Mouse (Mus musculus) liver, postnatal 0 days (tissue): ENCODE data around the gene Zdhhc19. TPM values are rescaled to one million over a fixed set of nuclear protein-coding genes. Genes with fewer than 3 reads are reported as not detected.
A peak's percentile ranks its signal among the peaks of the same experiment; 100 is the strongest.

Experiments
- ATAC-seq: fragments of 200-750 bp; cut with Nextera tagmentation; 2 replicates; pipeline ENCODE4 v1.8.0; 2017; ENCODE audit warnings: mild to moderate bottlenecking, moderate library complexity
- DNase-seq: peaks from one replicate; pipeline ENCODE4 v3.0.0-alpha.2; 2016
- H3K27ac ChIP-seq: fragments of 300-500 bp; sonication (generic); 2 replicates; pipeline ENCODE4 v1.5.1; 2014; ENCODE audit warnings: antibody characterized with exemption, moderate library complexity, mild to moderate bottlenecking, low read depth
- H3K27me3 ChIP-seq: fragments of 300-500 bp; sonication (generic); 2 replicates; pipeline ENCODE4 v1.6.1; 2014; ENCODE audit warnings: low read length, control low read depth, mixed read lengths; ENCODE audit not compliant: insufficient read depth
- H3K36me3 ChIP-seq: fragments of 300-500 bp; sonication (generic); replicated peaks from 2 replicates; pipeline ENCODE4 v1.6.1; 2014; ENCODE audit warnings: mild to moderate bottlenecking, control low read depth, low read length, moderate library complexity, mixed read lengths; ENCODE audit not compliant: insufficient read depth
- H3K4me1 ChIP-seq: fragments of 300-500 bp; sonication (generic); 2 replicates; pipeline ENCODE4 v1.6.1; 2014; ENCODE audit warnings: antibody characterized with exemption, mild to moderate bottlenecking, control low read depth; ENCODE audit not compliant: insufficient read depth
- H3K4me2 ChIP-seq: fragments of 300-500 bp; sonication (generic); 2 replicates; pipeline ENCODE4 v1.6.1; 2014; ENCODE audit warnings: low read depth, mild to moderate bottlenecking, low read length, moderate library complexity, mixed read lengths
- H3K4me3 ChIP-seq: fragments of 300-500 bp; sonication (generic); 2 replicates; pipeline ENCODE4 v1.5.1; 2014; ENCODE audit warnings: low read depth, low read length
- H3K9ac ChIP-seq: fragments of 300-500 bp; sonication (generic); replicated peaks from 2 replicates; pipeline ENCODE4 v1.6.1; 2014; ENCODE audit warnings: mild to moderate bottlenecking, moderate library complexity
- H3K9me3 ChIP-seq: fragments of 300-500 bp; sonication (generic); 2 replicates; pipeline ENCODE4 v1.6.1; 2016; ENCODE audit warnings: mild to moderate bottlenecking, control low read depth, low read length, mixed read lengths
- CTCF ChIP-seq: sonication (generic); IDR thresholded peaks from 2 replicates; pipeline ENCODE4 v1.5.1; 2016; ENCODE audit warnings: antibody characterized with exemption, low read depth
- EP300 ChIP-seq: IDR thresholded peaks from 2 replicates; pipeline ENCODE4 v1.6.1; 2016; ENCODE audit warnings: antibody characterized with exemption, low read depth, mild to moderate bottlenecking
- WGBS: fragments of 180-500 bp; shearing (Covaris S2); extraction: QIAGEN DNeasy Blood & Tissue Kit; methylation state at CpG from one replicate; pipeline ENCODE4 v1.1.7; 2014; ENCODE audit not compliant: insufficient replicate concordance; 5-methylcytosine and 5-hydroxymethylcytosine counted together
- polyA plus RNA-seq: library from polyadenylated mRNA; unstranded; fragments of >200 nt; fragmentation: Nextera tagmentation; extraction: Ambion mirVana; gene quantifications from 2 replicates; pipeline ENCODE4 v1.2.1, GENCODE M21; 2015

The Zdhhc19 gene
- polyA plus RNA-seq, 1 experiment from 2014 or later = not detected

DNA sequence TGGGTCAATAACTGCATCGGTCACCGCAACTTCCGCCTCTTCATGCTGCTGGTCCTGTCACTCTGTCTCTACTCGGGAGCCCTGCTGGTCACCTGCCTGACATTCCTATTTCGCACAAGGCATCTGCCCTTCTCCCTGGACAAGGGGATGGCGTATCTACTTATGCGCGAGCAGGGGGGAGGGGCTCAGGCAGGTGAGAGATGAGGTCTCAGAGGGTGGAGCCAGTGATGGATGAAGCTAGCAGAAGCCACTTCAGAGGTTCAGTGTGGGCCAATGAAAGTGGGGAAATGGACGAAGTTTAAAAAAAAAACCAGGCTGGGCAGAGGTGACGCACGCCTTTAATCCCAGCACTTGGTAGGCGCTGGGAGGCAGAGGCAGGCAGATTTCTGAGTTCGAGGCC is 2.9 kb downstream of the Zdhhc19 start:
- Histone ChIP-seq H3K27me3 (no peaks in the 10 kb centered on the region), H3K4me1 (peaks cover 3% of the 10 kb centered on the region; the same call in 1 of the 2 replicates), H3K36me3 (no peaks in the 10 kb centered on the region), H3K4me3 (no peak overlapping the region), H3K9me3 (no peaks in the 10 kb centered on the region), H3K9ac (no peak overlapping the region), H3K4me2 (no peak overlapping the region), H3K27ac (no peak overlapping the region)
- 0 out of 2 replicates have a peak, but pooled peaks have one; percentile 16 for ATAC-seq
- no peak for DNase-seq
- no peak for TF ChIP-seq EP300
- no peak for TF ChIP-seq CTCF
- WGBS = 55% methylated on average over 13 of the region's 13 CpGs

DNA sequence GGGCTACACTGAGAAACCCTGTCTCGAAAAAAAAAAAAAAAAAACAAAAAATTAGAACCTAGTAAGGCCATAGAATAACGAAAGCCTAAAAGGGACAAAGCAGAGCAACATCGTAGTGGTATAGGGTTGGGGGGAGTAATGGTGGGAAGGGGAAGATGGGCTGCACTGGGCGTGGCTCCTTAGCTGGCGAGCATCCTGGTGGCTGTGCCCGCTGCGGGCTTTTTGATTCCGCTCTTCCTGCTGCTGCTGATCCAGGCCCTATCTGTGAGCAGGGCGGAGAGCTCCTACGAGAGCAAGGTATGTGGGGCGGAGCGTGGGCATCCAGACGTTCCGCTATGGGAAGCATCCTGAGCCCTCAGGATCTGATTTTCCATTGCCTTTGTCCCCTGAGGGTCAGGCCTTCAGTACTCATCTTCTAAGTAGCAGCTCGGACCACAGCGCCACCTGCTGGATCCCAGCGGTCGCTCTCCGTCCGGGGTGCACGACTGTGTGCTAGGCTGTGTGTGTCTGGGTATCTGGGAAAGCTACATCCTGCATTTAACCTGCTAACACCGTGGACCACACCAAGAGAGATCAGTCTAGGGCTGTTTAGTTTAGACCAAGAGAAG is 3.5 kb downstream of the Zdhhc19 start:
- peaks cover 3% of the 10 kb centered on the region; the same call in 1 of the 2 replicates for H3K4me1 ChIP-seq
- no peak overlapping the region for H3K9ac ChIP-seq
- 13% methylated on average over 22 of the region's 22 CpGs for WGBS
- ATAC-seq (peak; percentile 85), DNase-seq (peak; percentile 91)
- H3K27ac ChIP-seq = no peak overlapping the region
- H3K36me3 ChIP-seq = no peaks in the 10 kb centered on the region
- H3K9me3 ChIP-seq = no peaks in the 10 kb centered on the region
- peak; percentile 99 for TF ChIP-seq CTCF
- no peak for TF ChIP-seq EP300
- H3K4me3 ChIP-seq = no peak overlapping the region
- H3K27me3 ChIP-seq = no peaks in the 10 kb centered on the region
- H3K4me2 ChIP-seq = peak overlapping the region; percentile 62

DNA sequence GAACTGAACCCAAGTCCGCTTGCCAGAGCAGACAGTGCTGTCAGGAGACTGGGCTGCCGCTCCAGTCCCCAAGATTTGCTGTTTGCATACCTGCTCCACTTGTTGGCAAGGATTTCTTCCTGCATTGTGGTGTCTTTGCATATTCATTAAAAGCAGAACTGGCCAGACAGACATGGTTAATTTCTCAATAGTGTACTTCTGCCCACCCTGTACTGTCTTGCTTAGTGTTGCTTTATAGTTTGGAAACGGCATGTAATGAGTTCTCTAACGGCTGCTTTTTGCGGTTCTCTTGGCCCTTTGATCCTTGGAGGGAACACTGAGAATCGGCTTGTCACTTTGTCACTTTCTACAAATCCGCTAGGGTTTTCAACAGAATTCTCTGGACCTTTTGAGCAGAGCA is 5.4 kb downstream of the Zdhhc19 start:
- TF ChIP-seq EP300 = no peak
- H3K4me3 ChIP-seq = no peak overlapping the region
- no peak for DNase-seq
- no peak overlapping the region for H3K27ac ChIP-seq
- H3K4me1 ChIP-seq = peaks cover 3% of the 10 kb centered on the region; the same call in 1 of the 2 replicates
- H3K4me2 ChIP-seq = no peak overlapping the region
- ATAC-seq = no peak
- no peaks in the 10 kb centered on the region for H3K36me3 ChIP-seq
- no peak overlapping the region for H3K9ac ChIP-seq
- H3K27me3 ChIP-seq = no peaks in the 10 kb centered on the region
- no peaks in the 10 kb centered on the region for H3K9me3 ChIP-seq
- 62% methylated on average over 7 of the region's 7 CpGs for WGBS

DNA sequence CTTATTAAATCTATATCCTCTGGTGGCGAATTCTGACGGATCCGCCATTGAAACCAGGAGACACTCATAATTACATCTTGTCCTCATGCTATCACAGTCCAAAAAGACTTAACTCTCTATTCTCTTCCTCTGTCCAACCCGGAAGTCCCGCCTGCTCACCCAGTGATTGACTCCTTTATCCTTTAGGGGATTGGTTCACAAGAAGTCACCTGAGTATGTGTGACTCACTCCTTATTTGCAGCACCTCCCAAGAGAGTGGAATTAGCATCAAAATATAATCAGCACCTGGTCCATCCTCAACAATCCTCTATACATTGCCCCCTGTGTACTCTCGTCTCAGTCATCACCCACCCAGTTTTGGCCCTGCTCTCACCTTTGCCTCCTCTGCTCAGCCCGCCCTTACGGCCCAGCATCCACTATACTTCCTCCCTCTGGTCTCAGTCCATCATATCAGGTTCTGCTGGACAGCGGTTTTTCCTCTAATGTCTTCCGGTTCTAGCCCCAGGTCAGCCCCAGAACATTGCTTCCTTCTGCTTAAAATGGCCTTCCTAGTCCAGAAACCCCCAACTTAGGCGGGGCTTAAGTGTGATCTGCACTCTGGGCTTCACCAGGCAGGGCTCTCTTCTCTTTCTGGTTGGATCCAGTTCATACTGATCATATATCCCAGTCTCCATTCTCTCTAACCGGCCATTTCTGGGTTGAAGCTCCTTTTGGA is 6.7 kb downstream of the Zdhhc19 start:
- TF ChIP-seq EP300 (no peak), CTCF (no peak)
- no peaks in the 10 kb centered on the region for H3K27me3 ChIP-seq
- no peak overlapping the region for H3K4me2 ChIP-seq
- no peak for DNase-seq
- H3K4me1 ChIP-seq = peaks cover 6% of the 10 kb centered on the region
- ATAC-seq = no peak
- H3K4me3 ChIP-seq = no peak overlapping the region
- WGBS = 69% methylated on average over 12 of the region's 12 CpGs
- H3K9ac ChIP-seq = no peak overlapping the region
- H3K27ac ChIP-seq = no peak overlapping the region
- H3K9me3 ChIP-seq = no peaks in the 10 kb centered on the region
- H3K36me3 ChIP-seq = no peaks in the 10 kb centered on the region

DNA sequence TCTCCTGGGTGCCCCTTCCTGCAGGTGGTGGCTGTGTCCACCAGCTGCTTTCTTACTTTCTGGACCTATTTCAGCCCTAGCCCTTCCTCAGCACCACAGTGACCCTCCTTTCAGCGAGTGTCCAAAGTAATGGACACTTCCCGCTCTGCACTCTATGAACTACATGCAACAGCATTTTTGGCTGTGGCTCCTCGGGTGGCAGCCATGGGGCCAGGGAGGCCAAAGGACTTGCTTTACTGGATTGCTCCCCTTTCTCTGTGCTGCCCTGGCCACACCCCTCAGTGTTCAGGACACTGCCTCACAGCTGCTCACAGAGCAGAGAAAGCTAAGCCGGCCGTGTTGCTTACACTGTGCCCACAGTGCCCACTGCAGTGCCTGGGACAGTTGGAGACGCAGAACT is 7.6 kb downstream of the Zdhhc19 start:
- DNase-seq (no peak), ATAC-seq (no peak)
- TF ChIP-seq EP300 (no peak), CTCF (no peak)
- peaks cover 6% of the 10 kb centered on the region for H3K4me1 ChIP-seq
- no peaks in the 10 kb centered on the region for H3K9me3 ChIP-seq
- H3K36me3 ChIP-seq = no peaks in the 10 kb centered on the region
- no peaks in the 10 kb centered on the region for H3K27me3 ChIP-seq
- H3K4me3 ChIP-seq = no peak overlapping the region
- no peak overlapping the region for H3K4me2 ChIP-seq
- no peak overlapping the region for H3K27ac ChIP-seq
- H3K9ac ChIP-seq = no peak overlapping the region
- WGBS = 65% methylated on average over 6 of the region's 6 CpGs

DNA sequence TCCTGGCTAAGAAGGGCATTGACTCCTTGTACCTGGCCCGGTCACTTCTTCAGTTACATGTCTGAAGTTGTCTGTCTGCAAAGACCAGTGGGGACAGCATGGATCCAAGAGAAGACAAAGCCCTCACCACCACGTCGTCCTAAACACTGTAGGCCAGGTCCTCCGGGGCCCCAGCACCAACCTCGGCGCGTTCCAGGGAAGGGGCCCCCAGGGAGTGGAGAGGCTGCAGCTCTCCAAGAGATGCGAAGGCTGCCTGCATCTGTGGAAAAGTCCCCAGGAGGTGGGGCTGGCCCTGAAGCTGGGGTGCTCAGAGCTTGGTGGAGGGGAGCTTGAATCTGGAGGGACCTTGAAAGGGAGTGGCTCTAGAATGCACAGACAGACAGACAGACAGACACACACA is 10.2 kb downstream of the Zdhhc19 start:
- DNase-seq = no peak
- peaks cover 19% of the 10 kb centered on the region for H3K4me1 ChIP-seq
- no peak overlapping the region for H3K4me3 ChIP-seq
- H3K9ac ChIP-seq = no peak overlapping the region
- ATAC-seq = no peak
- H3K4me2 ChIP-seq = no peak overlapping the region
- no peaks in the 10 kb centered on the region for H3K36me3 ChIP-seq
- H3K27ac ChIP-seq = no peak overlapping the region
- no peaks in the 10 kb centered on the region for H3K9me3 ChIP-seq
- WGBS = 77% methylated on average over 8 of the region's 8 CpGs
- no peaks in the 10 kb centered on the region for H3K27me3 ChIP-seq
- no peak for TF ChIP-seq EP300
